Mouse (Mus musculus): ENCODE results near the gene Psmf1. TPM values are rescaled to one million over a fixed set of nuclear protein-coding genes. Genes with fewer than 3 reads are reported as not detected.

The Psmf1 gene
- polyA plus RNA-seq, 1 experiment from 2014 or later, result 43.5 TPM

GRCm38 (mm10) chr2:151758806-151759353 lies 14.9 kb upstream of the Psmf1 start:
- Histone ChIP-seq H3K27me3 (ENCODE audit: control insufficient read depth, insufficient read depth, low read length) (no peaks in the 10 kb centered on the region), H3K9ac (ENCODE audit: low read depth, low read length) (no peak overlapping the region), H3K4me1 (replicated peaks; ENCODE audit: control insufficient read depth, insufficient read depth, low read length) (no peaks in the 10 kb centered on the region), H3K4me2 (replicated peaks; ENCODE audit: low read depth, low read length) (no peak overlapping the region), H3K9me3 (ENCODE audit: control insufficient read depth, low read length) (no peaks in the 10 kb centered on the region), H3K4me3 (ENCODE audit: low read depth, low read length) (no peak overlapping the region), H3K27ac (ENCODE audit: low read depth, low read length) (no peak overlapping the region), H3K36me3 (ENCODE audit: control insufficient read depth, insufficient read depth, low read length) (no peaks in the 10 kb centered on the region)
- WGBS, result 38% methylated on average over 1 of the region's 1 CpGs
- ATAC-seq (ENCODE audit: low FRiP score) (no peak), DNase-seq (ENCODE audit: low spot score) (no peak)

- no peak overlapping the region for H3K4me2 ChIP-seq (replicated peaks; ENCODE audit: low read depth, low read length)
- WGBS, result 73% methylated on average over 5 of the region's 5 CpGs
- no peaks in the 10 kb centered on the region for H3K9me3 ChIP-seq (ENCODE audit: control insufficient read depth, low read length)
- H3K36me3 ChIP-seq (ENCODE audit: control insufficient read depth, insufficient read depth, low read length), result no peaks in the 10 kb centered on the region
- H3K9ac ChIP-seq (ENCODE audit: low read depth, low read length), result no peak overlapping the region
- no peak overlapping the region for H3K4me3 ChIP-seq (ENCODE audit: low read depth, low read length)
- no peaks in the 10 kb centered on the region for H3K4me1 ChIP-seq (replicated peaks; ENCODE audit: control insufficient read depth, insufficient read depth, low read length)
- ATAC-seq (ENCODE audit: low FRiP score), result no peak
- no peak overlapping the region for H3K27ac ChIP-seq (ENCODE audit: low read depth, low read length)
- no peaks in the 10 kb centered on the region for H3K27me3 ChIP-seq (ENCODE audit: control insufficient read depth, insufficient read depth, low read length)
- no peak for DNase-seq (ENCODE audit: low spot score)
Observed at GRCm38 (mm10) chr2:151757451-151757850, 13.5 kb upstream of the Psmf1 start.

GRCm38 (mm10) chr2:151756277-151757061 lies 12.5 kb upstream of the Psmf1 start:
- peak; percentile 17 for DNase-seq (ENCODE audit: low spot score)
- Histone ChIP-seq H3K4me3 (ENCODE audit: low read depth, low read length) (no peak overlapping the region), H3K9ac (ENCODE audit: low read depth, low read length) (no peak overlapping the region), H3K27me3 (ENCODE audit: control insufficient read depth, insufficient read depth, low read length) (no peaks in the 10 kb centered on the region), H3K27ac (ENCODE audit: low read depth, low read length) (no peak overlapping the region), H3K9me3 (ENCODE audit: control insufficient read depth, low read length) (no peaks in the 10 kb centered on the region), H3K4me1 (replicated peaks; ENCODE audit: control insufficient read depth, insufficient read depth, low read length) (no peaks in the 10 kb centered on the region), H3K4me2 (replicated peaks; ENCODE audit: low read depth, low read length) (no peak overlapping the region), H3K36me3 (ENCODE audit: control insufficient read depth, insufficient read depth, low read length) (no peaks in the 10 kb centered on the region)
- 60% methylated on average over 9 of the region's 9 CpGs for WGBS
- ATAC-seq (ENCODE audit: low FRiP score), result no peak

GRCm38 (mm10) chr2:151751330-151751729 lies 7.3 kb upstream of the Psmf1 start:
- Histone ChIP-seq H3K4me2 (replicated peaks; ENCODE audit: low read depth, low read length) (no peak overlapping the region), H3K4me3 (ENCODE audit: low read depth, low read length) (no peak overlapping the region), H3K9ac (ENCODE audit: low read depth, low read length) (no peak overlapping the region), H3K27me3 (ENCODE audit: control insufficient read depth, insufficient read depth, low read length) (0 out of 2 replicates have a peak, but pooled peaks cover 2% of the 10 kb centered on the region), H3K27ac (ENCODE audit: low read depth, low read length) (no peak overlapping the region), H3K9me3 (ENCODE audit: control insufficient read depth, low read length) (no peaks in the 10 kb centered on the region), H3K4me1 (replicated peaks; ENCODE audit: control insufficient read depth, insufficient read depth, low read length) (no peaks in the 10 kb centered on the region), H3K36me3 (ENCODE audit: control insufficient read depth, insufficient read depth, low read length) (no peaks in the 10 kb centered on the region)
- DNase-seq (ENCODE audit: low spot score) (no peak), ATAC-seq (ENCODE audit: low FRiP score) (no peak)
- 73% methylated on average over 5 of the region's 5 CpGs for WGBS

- Histone ChIP-seq H3K9me3 (ENCODE audit: control insufficient read depth, low read length) (no peaks in the 10 kb centered on the region), H3K27me3 (ENCODE audit: control insufficient read depth, insufficient read depth, low read length) (0 out of 2 replicates have a peak, but pooled peaks cover 2% of the 10 kb centered on the region), H3K4me2 (replicated peaks; ENCODE audit: low read depth, low read length) (no peak overlapping the region), H3K36me3 (ENCODE audit: control insufficient read depth, insufficient read depth, low read length) (no peaks in the 10 kb centered on the region), H3K4me1 (replicated peaks; ENCODE audit: control insufficient read depth, insufficient read depth, low read length) (no peaks in the 10 kb centered on the region), H3K4me3 (ENCODE audit: low read depth, low read length) (no peak overlapping the region), H3K27ac (ENCODE audit: low read depth, low read length) (no peak overlapping the region), H3K9ac (ENCODE audit: low read depth, low read length) (no peak overlapping the region)
- DNase-seq (ENCODE audit: low spot score) (peak; percentile 93), ATAC-seq (ENCODE audit: low FRiP score) (peak; percentile 88)
- WGBS, result 34% methylated on average over 19 of the region's 19 CpGs
Observed at GRCm38 (mm10) chr2:151747847-151748705, 4.1 kb upstream of the Psmf1 start.

- H3K27ac ChIP-seq (ENCODE audit: low read depth, low read length), result no peak overlapping the region
- 0 out of 2 replicates have a peak, but pooled peaks cover 2% of the 10 kb centered on the region for H3K27me3 ChIP-seq (ENCODE audit: control insufficient read depth, insufficient read depth, low read length)
- WGBS, result 69% methylated on average over 6 of the region's 6 CpGs
- H3K4me1 ChIP-seq (replicated peaks; ENCODE audit: control insufficient read depth, insufficient read depth, low read length), result no peaks in the 10 kb centered on the region; the same call in 1 of the 2 replicates
- no peaks in the 10 kb centered on the region for H3K36me3 ChIP-seq (ENCODE audit: control insufficient read depth, insufficient read depth, low read length)
- H3K4me2 ChIP-seq (replicated peaks; ENCODE audit: low read depth, low read length), result no peak overlapping the region
- H3K4me3 ChIP-seq (ENCODE audit: low read depth, low read length), result no peak overlapping the region
- DNase-seq (ENCODE audit: low spot score), result no peak
- no peaks in the 10 kb centered on the region for H3K9me3 ChIP-seq (ENCODE audit: control insufficient read depth, low read length)
- ATAC-seq (ENCODE audit: low FRiP score), result no peak
- no peak overlapping the region for H3K9ac ChIP-seq (ENCODE audit: low read depth, low read length)
Observed at GRCm38 (mm10) chr2:151742850-151743679, 921 bp downstream of the Psmf1 start.

- Histone ChIP-seq H3K27me3 (ENCODE audit: control insufficient read depth, insufficient read depth, low read length) (no peaks in the 10 kb centered on the region), H3K4me2 (replicated peaks; ENCODE audit: low read depth, low read length) (no peak overlapping the region), H3K9me3 (ENCODE audit: control insufficient read depth, low read length) (no peaks in the 10 kb centered on the region), H3K4me3 (ENCODE audit: low read depth, low read length) (no peak overlapping the region), H3K27ac (ENCODE audit: low read depth, low read length) (no peak overlapping the region), H3K36me3 (ENCODE audit: control insufficient read depth, insufficient read depth, low read length) (no peaks in the 10 kb centered on the region), H3K9ac (ENCODE audit: low read depth, low read length) (no peak overlapping the region), H3K4me1 (replicated peaks; ENCODE audit: control insufficient read depth, insufficient read depth, low read length) (no peaks in the 10 kb centered on the region; the same call in 1 of the 2 replicates)
- ATAC-seq (ENCODE audit: low FRiP score) (no peak), DNase-seq (ENCODE audit: low spot score) (no peak)
- WGBS, result 95% methylated on average over 1 of the region's 1 CpGs
Observed at GRCm38 (mm10) chr2:151742084-151742483, 1.9 kb downstream of the Psmf1 start.
